Mouse (Mus musculus) stomach, embryonic 14.5 days (tissue): Measurements from ENCODE around the gene Med11. TPM values are rescaled to one million over a fixed set of nuclear protein-coding genes. Genes with fewer than 3 reads are reported as not detected.

ENCODE experiments used
- ATAC-seq: fragments of 200-750 bp; cut with Nextera tagmentation; 2 replicates; pipeline ENCODE4 v1.8.0; 2017; ENCODE audit warnings: low read depth, moderate TSS enrichment; ENCODE audit not compliant: insufficient number of reproducible peaks, insufficient read depth, low FRiP score
- H3K27ac ChIP-seq: fragments of 300-500 bp; sonication (generic); 2 replicates; pipeline ENCODE4 v1.5.1; 2014; ENCODE audit warnings: mild to moderate bottlenecking, low read length, moderate library complexity, mixed read lengths
- H3K27me3 ChIP-seq: fragments of 300-500 bp; sonication (generic); 2 replicates; pipeline ENCODE4 v1.6.1; 2014; ENCODE audit warnings: low read length, control low read depth, mixed read lengths; ENCODE audit not compliant: control insufficient read depth, insufficient read depth
- H3K36me3 ChIP-seq: fragments of 300-500 bp; sonication (generic); 2 replicates; pipeline ENCODE4 v1.6.1; 2014; ENCODE audit warnings: mild to moderate bottlenecking, control low read depth, low read length, moderate library complexity, mixed read lengths; ENCODE audit not compliant: control insufficient read depth, insufficient read depth
- H3K4me1 ChIP-seq: fragments of 300-500 bp; sonication (generic); 2 replicates; pipeline ENCODE4 v1.6.1; 2014; ENCODE audit warnings: low read length, control low read depth, mixed read lengths; ENCODE audit not compliant: control insufficient read depth, insufficient read depth
- H3K4me2 ChIP-seq: fragments of 300-500 bp; sonication (generic); replicated peaks from 2 replicates; pipeline ENCODE4 v1.6.1; 2014; ENCODE audit warnings: low read depth, low read length, control low read depth
- H3K4me3 ChIP-seq: fragments of 300-500 bp; sonication (generic); 2 replicates; pipeline ENCODE4 v1.5.1; 2014; ENCODE audit warnings: low read depth, low read length, control low read depth
- H3K9ac ChIP-seq: fragments of 300-500 bp; sonication (generic); replicated peaks from 2 replicates; pipeline ENCODE4 v1.6.1; 2014; ENCODE audit warnings: low read depth, mild to moderate bottlenecking, control low read depth, low read length, moderate library complexity, mixed read lengths
- H3K9me3 ChIP-seq: fragments of 300-500 bp; sonication (generic); 2 replicates; pipeline ENCODE4 v1.6.1; 2016; ENCODE audit warnings: low read depth, low read length, control low read depth; ENCODE audit not compliant: control insufficient read depth
- WGBS: fragments of 180-500 bp; shearing (Covaris S2); extraction: QIAGEN DNeasy Blood & Tissue Kit; methylation state at CpG from one replicate; pipeline ENCODE4 v1.1.7; 2014; 5-methylcytosine and 5-hydroxymethylcytosine counted together
- microRNA-seq: library from miRNA; unstranded; fragments of <30 nt; microRNA quantifications from one replicate; pipeline ENCODE4, GENCODE M21; 2016
- polyA plus RNA-seq: library from polyadenylated mRNA; unstranded; fragments of >200 nt; fragmentation: Nextera tagmentation; extraction: Ambion mirVana; gene quantifications from 2 replicates; pipeline ENCODE4 v1.2.1, GENCODE M21; 2014

Gene Med11
- polyA plus RNA-seq, 1 experiment from 2014 or later: 49.8 TPM

DNA sequence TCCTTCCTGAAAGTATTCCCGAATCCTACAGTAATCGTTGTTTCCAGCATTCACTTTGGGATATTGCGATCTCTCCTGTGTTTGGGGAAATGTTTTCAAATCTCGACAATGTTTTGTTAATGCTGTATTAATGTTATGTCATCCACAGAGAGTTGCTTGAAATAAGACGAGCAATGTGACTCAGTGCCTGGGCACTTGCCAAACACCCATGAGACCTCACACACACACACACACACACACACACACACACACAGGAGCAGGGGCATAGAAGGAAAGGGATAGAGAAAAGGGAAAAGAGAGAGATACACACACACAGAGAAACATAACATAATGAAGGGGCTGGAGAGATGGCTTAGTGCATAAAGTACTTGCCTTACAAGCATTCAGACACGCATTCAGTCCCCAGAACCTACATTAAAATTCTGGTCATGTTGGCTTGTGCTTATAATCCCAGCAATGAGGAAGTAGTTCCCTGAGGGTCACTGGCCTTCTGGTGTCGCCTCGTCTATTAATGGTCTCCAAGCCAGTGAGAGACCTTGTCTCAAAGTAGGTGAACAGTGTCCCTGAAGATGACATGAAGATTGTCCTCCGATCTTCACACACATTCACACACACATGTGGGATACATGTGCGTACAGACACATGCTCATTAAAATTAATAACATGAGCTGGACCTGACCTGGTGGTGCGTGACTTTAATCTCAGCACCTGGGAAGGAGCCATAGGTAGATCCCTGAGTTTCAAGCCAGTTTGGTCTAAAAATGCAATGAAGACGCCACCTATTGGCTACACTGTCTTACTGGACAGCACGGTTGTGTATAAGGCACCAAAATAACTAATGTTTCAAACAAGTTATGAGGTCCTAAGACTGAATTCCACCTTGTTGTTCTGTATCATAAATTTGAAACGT is 48.1 kb downstream of the Med11 start:
- Histone ChIP-seq H3K36me3 (no peaks in the 10 kb centered on the region), H3K9ac (no peak overlapping the region), H3K9me3 (no peaks in the 10 kb centered on the region), H3K27ac (no peak overlapping the region), H3K4me2 (no peak overlapping the region), H3K27me3 (no peaks in the 10 kb centered on the region), H3K4me3 (no peak overlapping the region), H3K4me1 (no peaks in the 10 kb centered on the region)
- 67% methylated on average over 14 of the region's 14 CpGs for WGBS
- no peak for ATAC-seq

DNA sequence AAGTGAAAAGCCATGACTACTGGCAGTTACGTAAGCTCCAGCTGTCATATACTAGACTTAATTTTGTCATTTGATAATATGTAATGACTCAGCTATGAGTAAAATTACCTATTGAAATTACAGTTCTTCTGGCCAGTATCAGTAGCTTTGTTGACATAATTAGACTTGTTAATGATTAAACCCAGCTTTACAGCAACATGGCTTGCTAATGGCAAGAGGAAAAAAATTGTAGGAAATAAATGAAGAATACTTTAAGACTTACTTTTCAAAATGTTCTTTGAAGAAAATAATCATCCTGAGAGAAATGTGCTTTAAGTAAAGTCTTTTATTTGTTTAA is 48.7 kb downstream of the Med11 start:
- H3K4me1 ChIP-seq: no peaks in the 10 kb centered on the region
- WGBS: 69% methylated on average over 1 of the region's 1 CpGs
- H3K4me3 ChIP-seq: no peak overlapping the region
- H3K27ac ChIP-seq: no peak overlapping the region
- no peaks in the 10 kb centered on the region for H3K36me3 ChIP-seq
- no peaks in the 10 kb centered on the region for H3K27me3 ChIP-seq
- no peak for ATAC-seq
- no peak overlapping the region for H3K9ac ChIP-seq
- no peaks in the 10 kb centered on the region for H3K9me3 ChIP-seq
- no peak overlapping the region for H3K4me2 ChIP-seq

DNA sequence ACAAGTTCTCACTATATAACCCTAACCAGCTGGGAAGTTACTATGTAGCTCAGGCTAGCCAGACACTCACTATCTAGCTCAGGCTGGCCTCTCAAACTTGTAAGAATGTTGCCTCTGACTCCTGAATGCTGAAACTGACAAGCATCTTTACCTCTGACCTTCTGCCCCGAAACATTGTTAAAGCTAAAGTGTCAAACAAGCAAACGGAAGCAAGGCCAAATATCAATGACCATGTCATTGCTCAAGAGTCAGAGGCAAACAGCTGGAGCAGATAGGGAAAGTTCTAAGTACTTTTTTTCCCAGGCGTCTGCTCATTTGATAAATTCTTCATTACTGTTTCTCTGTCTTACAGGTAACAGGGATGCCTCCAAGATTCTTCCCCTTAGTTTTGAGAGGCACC is 50.3 kb downstream of the Med11 start:
- no peaks in the 10 kb centered on the region for H3K9me3 ChIP-seq
- WGBS: 50% methylated on average over 3 of the region's 3 CpGs
- no peak overlapping the region for H3K4me2 ChIP-seq
- ATAC-seq: no peak
- no peak overlapping the region for H3K4me3 ChIP-seq
- no peak overlapping the region for H3K9ac ChIP-seq
- H3K36me3 ChIP-seq: no peaks in the 10 kb centered on the region
- H3K27me3 ChIP-seq: no peaks in the 10 kb centered on the region
- no peaks in the 10 kb centered on the region for H3K4me1 ChIP-seq
- no peak overlapping the region for H3K27ac ChIP-seq

Small RNAs within 50 kb of the gene (microRNA-seq; reads per million reads assigned to microRNA genes)
- not detected for gene Mir7115

Other genes with a start within 250 kb of the Med11 start
- gene Slc16a11, start 239.2 kb upstream of the Med11 start, polyA plus RNA-seq: 0.69 and 1.5 TPM in 2 replicates
- 5.6 and 8.8 TPM in 2 replicates for gene Slc16a13, start 230.9 kb upstream of the Med11 start, polyA plus RNA-seq
- 11.3 and 12.0 TPM in 2 replicates for gene Bcl6b, start 222.1 kb upstream of the Med11 start, polyA plus RNA-seq
- 164 and 167 TPM in 2 replicates for gene 0610010K14Rik, start 214.0 kb upstream of the Med11 start, polyA plus RNA-seq
- 9.2 and 13.3 TPM in 2 replicates for gene Gm21988, start 212.1 kb upstream of the Med11 start, polyA plus RNA-seq
- 157 and 164 TPM in 2 replicates for gene Rnasek, start 212.1 kb upstream of the Med11 start, polyA plus RNA-seq
- gene Alox12, start 196.6 kb upstream of the Med11 start, polyA plus RNA-seq: 13.0 and 14.6 TPM in 2 replicates
- gene Alox12e, start 129.3 kb upstream of the Med11 start, polyA plus RNA-seq: not detected in 2 replicates
- 2.4 and 4.1 TPM in 2 replicates for gene Alox15, start 99.9 kb upstream of the Med11 start, polyA plus RNA-seq
- 31.6 and 34.4 TPM in 2 replicates for gene Pelp1, start 41.9 kb upstream of the Med11 start, polyA plus RNA-seq
- 15.9 and 17.2 TPM in 2 replicates for gene Arrb2, start 19.3 kb upstream of the Med11 start, polyA plus RNA-seq
- 0.39 and 0.50 TPM in 2 replicates for gene Zmynd15, start 7.5 kb downstream of the Med11 start, polyA plus RNA-seq
- gene Cxcl16, start 8.1 kb downstream of the Med11 start, polyA plus RNA-seq: 7.8 and 8.6 TPM in 2 replicates
- gene Tm4sf5, start 53.3 kb downstream of the Med11 start, polyA plus RNA-seq: 38.6 and 45.2 TPM in 2 replicates
- gene Vmo1, start 62.7 kb downstream of the Med11 start, polyA plus RNA-seq: 0.39 TPM in 1 of 2 replicates, not detected in the other
- 0.43 and 0.81 TPM in 2 replicates for gene Gltpd2, start 67.3 kb downstream of the Med11 start, polyA plus RNA-seq
- 709 and 761 TPM in 2 replicates for gene Psmb6, start 73.4 kb downstream of the Med11 start, polyA plus RNA-seq
- gene Gm40193, start 81.0 kb downstream of the Med11 start, polyA plus RNA-seq: not detected in 2 replicates
- gene Pld2, start 88.1 kb downstream of the Med11 start, polyA plus RNA-seq: 11.6 and 13.0 TPM in 2 replicates
- gene Mink1, start 111.0 kb downstream of the Med11 start, polyA plus RNA-seq: 23.0 and 23.9 TPM in 2 replicates
- gene 4930544D05Rik, start 163.9 kb downstream of the Med11 start, polyA plus RNA-seq: not detected in 2 replicates
- gene Chrne, start 167.3 kb downstream of the Med11 start, polyA plus RNA-seq: not detected in 2 replicates
- 0.21 and 0.22 TPM in 2 replicates for gene Gp1ba, start 187.2 kb downstream of the Med11 start, polyA plus RNA-seq
- 118 and 120 TPM in 2 replicates for gene Rnf167, start 195.3 kb downstream of the Med11 start, polyA plus RNA-seq
- gene Slc25a11, start 195.6 kb downstream of the Med11 start, polyA plus RNA-seq: 151 and 157 TPM in 2 replicates
- gene Pfn1, start 202.7 kb downstream of the Med11 start, polyA plus RNA-seq: 2,006 and 2,065 TPM in 2 replicates
- gene Eno3, start 205.3 kb downstream of the Med11 start, polyA plus RNA-seq: 12.3 and 14.5 TPM in 2 replicates
- 147 and 170 TPM in 2 replicates for gene Spag7, start 217.5 kb downstream of the Med11 start, polyA plus RNA-seq
- gene Camta2, start 236.2 kb downstream of the Med11 start, polyA plus RNA-seq: 16.1 and 19.2 TPM in 2 replicates
- gene Inca1, start 248.2 kb downstream of the Med11 start, polyA plus RNA-seq: 1.0 and 1.9 TPM in 2 replicates
- gene Kif1c, start 248.6 kb downstream of the Med11 start, polyA plus RNA-seq: 9.0 and 11.8 TPM in 2 replicates